In the genomic region with DNA sequence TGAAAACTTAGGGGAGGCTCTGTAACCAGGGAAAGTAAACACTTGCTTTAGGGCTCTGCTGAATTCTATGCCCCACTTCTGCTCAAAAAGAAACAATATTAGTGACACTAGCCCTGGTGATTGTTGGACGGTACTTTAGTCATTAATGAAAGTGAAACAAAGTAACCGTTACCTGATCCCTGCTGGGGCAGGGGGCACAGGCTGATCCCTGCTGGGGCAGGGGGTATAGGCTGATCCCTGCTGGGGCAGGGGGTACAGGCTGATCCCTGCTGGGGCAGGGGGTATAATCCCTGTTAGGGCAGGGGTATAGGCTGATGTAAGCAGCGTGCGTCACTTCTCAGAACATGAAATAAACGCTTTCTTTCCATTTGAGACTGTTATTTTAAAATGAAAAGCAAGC, we compare ENCODE assay signal across 15 mouse cellular contexts. TPM values are rescaled to one million over a fixed set of nuclear protein-coding genes. Genes with fewer than 3 reads are reported as not detected.
DNase-seq lines count a peak whose midpoint lies in the region; ATAC-seq and TF ChIP-seq lines count a peak whose summit lies in the region.
"Had no signal": no experiment of that assay in that cellular context is flagged by ENCODE, and none has a peak within 500 bp of the region (broad histone marks: within the 10 kb centered on the region; RNA-seq: fewer than 3 reads in every experiment).

No protein-coding gene starts in this region.

- no peak for DNase-seq in heart, postnatal 0 days (ENCODE audit: low spot score)
- DNase-seq in heart, postnatal 36 days, result no peak
- DNase-seq in A20 (ENCODE audit: low read depth, low spot score) (peak; percentile 62), ES-E14 (ENCODE audit: low read depth, low spot score) (no peak), MN1 (ENCODE audit: low spot score) (no peak)
- DNase-seq in right cerebral cortex, adult 18-20 months, result no peak
- no peak for DNase-seq in left cerebral cortex, adult 9 months (ENCODE audit: low spot score in 2 of 2)
- DNase-seq: lung, adult 18-20 months; midbrain, embryonic 14.5 days; right cerebral cortex, postnatal 4 days had no signal

- 0 out of 2 replicates have a peak, but pooled peaks cover 4% of the 10 kb centered on the region for H3K4me1 ChIP-seq in heart, postnatal 0 days (ENCODE audit: control insufficient read depth, insufficient read depth)
- H3K4me1 ChIP-seq in ES-E14 (ENCODE audit: control insufficient read depth in 2 of 2, insufficient read depth in 2 of 2, low read length in 2 of 2, poor library complexity in 1 of 2), result peaks cover 0 to 11% of the 10 kb centered on the region in 2 experiments; a peak in 2 of 4 replicates
- peaks cover 9% of the 10 kb centered on the region for H3K4me1 ChIP-seq in intestine, embryonic 16.5 days (ENCODE audit: control insufficient read depth, insufficient read depth, low read length)
- H3K4me1 ChIP-seq: hindbrain, embryonic 15.5 days had no signal

- H3K27me3 ChIP-seq in heart, postnatal 0 days (ENCODE audit: control insufficient read depth, insufficient read depth, low read length), result no peaks in the 10 kb centered on the region
- no peaks in the 10 kb centered on the region for H3K27me3 ChIP-seq in intestine, embryonic 16.5 days (replicated peaks; ENCODE audit: control insufficient read depth, insufficient read depth, low read length)
- H3K27me3 ChIP-seq: hindbrain, embryonic 15.5 days had no signal

- intact Hi-C loops in heart, postnatal 36 days (cut with DNase I), result no loop called here

- H3K9ac ChIP-seq in heart, postnatal 0 days (replicated peaks; ENCODE audit: low read depth, low read length), result no peak overlapping the region
- H3K9ac ChIP-seq in ES-E14 (ENCODE audit: insufficient read depth, low read depth, low read length, poor library complexity, severe bottlenecking), result no peak overlapping the region
- no peak overlapping the region for H3K9ac ChIP-seq in intestine, embryonic 16.5 days (ENCODE audit: low read depth, low read length)
- H3K9ac ChIP-seq: hindbrain, embryonic 15.5 days had no signal

- no peak for TF ChIP-seq EP300 in heart, postnatal 0 days (IDR thresholded peaks at IDR 0.05; ENCODE audit: low read depth)

- no peak for TF ChIP-seq CTCF in heart, postnatal 0 days (IDR thresholded peaks at IDR 0.05; ENCODE audit: low read depth)

- no peaks in the 10 kb centered on the region for H3K9me3 ChIP-seq in heart, postnatal 0 days (replicated peaks; ENCODE audit: control insufficient read depth, low read length)
- H3K9me3 ChIP-seq in ES-E14 (ENCODE audit: control insufficient read depth, insufficient read depth, low read depth, low read length), result no peaks in the 10 kb centered on the region
- no peaks in the 10 kb centered on the region for H3K9me3 ChIP-seq in intestine, embryonic 16.5 days (ENCODE audit: control insufficient read depth, low read length)
- H3K9me3 ChIP-seq: hindbrain, embryonic 15.5 days had no signal

- peak overlapping the region; percentile 14; the same call in 1 of the 2 replicates for H3K4me3 ChIP-seq in heart, postnatal 0 days (ENCODE audit: low read depth, low read length)
- no peak overlapping the region for H3K4me3 ChIP-seq in ES-E14 (ENCODE audit: insufficient read depth in 1 of 2, low read depth in 1 of 2, low read length in 2 of 2, poor library complexity in 1 of 2, severe bottlenecking in 1 of 2)
- no peak overlapping the region for H3K4me3 ChIP-seq in intestine, embryonic 16.5 days (ENCODE audit: low read length)
- H3K4me3 ChIP-seq: hindbrain, embryonic 15.5 days had no signal

- in situ Hi-C loops in ES-E14 (cut with MboI; ENCODE audit: low sequenced_read_pairs in 2 of 2, unreplicated experiment in 2 of 2), result no loop called here

- WGBS in heart, postnatal 0 days, result 76% methylated on average over 5 of the region's 5 CpGs
- WGBS in intestine, embryonic 16.5 days, result 74% methylated on average over 5 of the region's 5 CpGs

- peaks cover 7% of the 10 kb centered on the region; the same call in 1 of the 2 replicates for H3K36me3 ChIP-seq in heart, postnatal 0 days (replicated peaks; ENCODE audit: control insufficient read depth, insufficient read depth, low read length)
- H3K36me3 ChIP-seq in ES-E14 (ENCODE audit: control insufficient read depth, insufficient read depth, low read length, poor library complexity, severe bottlenecking), result peaks cover 19% of the 10 kb centered on the region
- peaks cover 4% of the 10 kb centered on the region; the same call in 1 of the 2 replicates for H3K36me3 ChIP-seq in intestine, embryonic 16.5 days (ENCODE audit: control insufficient read depth, insufficient read depth, low read length)
- H3K36me3 ChIP-seq: hindbrain, embryonic 15.5 days had no signal

- ATAC-seq in heart, postnatal 0 days (ENCODE audit: insufficient read depth, low read depth), result no peak
- ATAC-seq in intestine, embryonic 16.5 days, result peak; percentile 58; the same call in 1 of the 2 replicates
- ATAC-seq: forebrain, embryonic 16.5 days had no signal

- peak overlapping the region; percentile 30; the same call in 1 of the 2 replicates for H3K27ac ChIP-seq in heart, postnatal 0 days (ENCODE audit: low read depth)
- peak overlapping the region; percentile 53 for H3K27ac ChIP-seq in ES-E14 (ENCODE audit: insufficient read depth, low read depth, low read length, poor library complexity, severe bottlenecking)
- H3K27ac ChIP-seq in intestine, embryonic 16.5 days (ENCODE audit: low read length), result no peak overlapping the region
- H3K27ac ChIP-seq: hindbrain, embryonic 15.5 days had no signal

- H3K4me2 ChIP-seq in heart, postnatal 0 days (ENCODE audit: low read depth, low read length), result peak overlapping the region; percentile 31
- peak overlapping the region; percentile 26 for H3K4me2 ChIP-seq in intestine, embryonic 16.5 days (ENCODE audit: low read depth, low read length)
- H3K4me2 ChIP-seq: hindbrain, embryonic 15.5 days had no signal

TF ChIP-seq in ES-E14, 5 proteins besides CTCF, POLR2A, EP300 and RAD21:
- no peak for TF ChIP-seq CHD2 (IDR thresholded peaks at IDR 0.05; ENCODE audit: low read depth, low read length)

RNA-seq across cellular contexts. Expression of gene Ermp1, which starts 6.7 kb away (rescaled TPM):
- total RNA-seq in heart, postnatal 0 days (2014; rRNA removed; ENCODE audit: low replicate concordance), result 10.7 and 24.4 TPM in 2 replicates
- polyA plus RNA-seq in heart, postnatal 0 days (2015; fragmentation: Nextera tagmentation; extraction: Ambion mirVana), result 2.3 and 3.1 TPM in 2 replicates
- total RNA-seq in heart, postnatal 36 days (2021), result 1 to 10 TPM; 8.2 to 8.6 TPM
- 80.2 and 104 TPM in 2 replicates for total RNA-seq in ES-E14 (2012; rRNA removed)
- polyA plus RNA-seq in intestine, embryonic 16.5 days (2015; fragmentation: Nextera tagmentation; extraction: Ambion mirVana), result 7.5 and 8.7 TPM in 2 replicates

RNA-seq across cellular contexts. Expression of gene Mlana, which starts 56.1 kb away (rescaled TPM):
- total RNA-seq in heart, postnatal 0 days (2014; rRNA removed; ENCODE audit: low replicate concordance), result 0.19 TPM in 1 of 2 replicates, not detected in the other
- polyA plus RNA-seq in heart, postnatal 0 days (2015; fragmentation: Nextera tagmentation; extraction: Ambion mirVana), result 5.8 and 8.1 TPM in 2 replicates
- total RNA-seq in heart, postnatal 36 days (2021), result 1 to 10 TPM in 1 of 2 experiments, not detected in 1; 1.2 TPM
- total RNA-seq in ES-E14 (2012; rRNA removed), result 3.0 and 4.2 TPM in 2 replicates
- polyA plus RNA-seq in intestine, embryonic 16.5 days (2015; fragmentation: Nextera tagmentation; extraction: Ambion mirVana), result not detected in 2 replicates
- total RNA-seq: neutrophil, adult 5-6 weeks had no signal
- polyA plus RNA-seq: cortical plate, adult 2 months; forebrain, embryonic 16.5 days; hindbrain, embryonic 15.5 days; midbrain, embryonic 14.5 days had no signal
